Mouse (Mus musculus): ENCODE data around the gene Muc16. TPM values are rescaled to one million over a fixed set of nuclear protein-coding genes. Genes with fewer than 3 reads are reported as not detected.

The Muc16 gene
- polyA plus RNA-seq, 1 experiment, result 0.46 TPM

DNA sequence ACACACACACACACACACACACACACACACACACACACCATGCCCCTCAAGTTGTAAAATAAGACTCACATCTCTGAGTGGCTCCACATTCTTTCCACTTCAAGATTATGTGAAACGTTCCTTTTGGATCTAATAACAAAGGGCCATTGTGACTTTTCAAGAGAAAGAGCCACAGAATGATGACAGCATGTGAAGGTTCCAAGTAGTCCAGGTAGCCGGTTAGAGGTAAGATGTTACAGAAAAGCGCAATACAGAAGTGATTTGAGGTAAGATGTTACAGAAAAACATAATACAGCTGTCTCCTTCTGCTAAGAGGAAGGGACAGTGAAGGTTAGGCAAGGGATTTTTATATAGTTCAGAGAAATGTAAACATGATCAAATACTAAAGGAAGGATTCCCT is 196.2 kb downstream of the Muc16 start, which contains the start of the genes Zfp558 and Mbd3l1:
Zfp558 (minus strand) TSS at position 101 of the 400 bp plus-strand sequence.
Mbd3l1 (plus strand) TSS at position 192 of the 400 bp plus-strand sequence.
- H3K27me3 ChIP-seq (ENCODE audit: control insufficient read depth, insufficient read depth, low read length), result no peaks in the 10 kb centered on the region
- H3K4me3 ChIP-seq (ENCODE audit: extremely low read depth, insufficient read depth, insufficient read length), result no peak within 1 kb of the TSS
- 80% methylated on average over 3 of the region's 3 CpGs for WGBS
- no peak for DNase-seq (ENCODE audit: low read depth in 1 of 2, low spot score in 2 of 2)
- H3K27ac ChIP-seq (ENCODE audit: insufficient read depth, low read length), result no peak within 1 kb of the TSS
- H3K36me3 ChIP-seq (ENCODE audit: control insufficient read depth, insufficient read depth, low read length), result no peaks in the 10 kb centered on the region
- no peaks in the 10 kb centered on the region for H3K4me1 ChIP-seq (ENCODE audit: control insufficient read depth, insufficient read depth, insufficient read length)
- TF ChIP-seq POLR2A (IDR thresholded peaks at IDR 0.05; ENCODE audit: low read depth, low read length) (no peak), CTCF (IDR thresholded peaks at IDR 0.05; ENCODE audit: extremely low read depth, insufficient read depth, insufficient read length, insufficient replicate concordance) (no peak)

DNA sequence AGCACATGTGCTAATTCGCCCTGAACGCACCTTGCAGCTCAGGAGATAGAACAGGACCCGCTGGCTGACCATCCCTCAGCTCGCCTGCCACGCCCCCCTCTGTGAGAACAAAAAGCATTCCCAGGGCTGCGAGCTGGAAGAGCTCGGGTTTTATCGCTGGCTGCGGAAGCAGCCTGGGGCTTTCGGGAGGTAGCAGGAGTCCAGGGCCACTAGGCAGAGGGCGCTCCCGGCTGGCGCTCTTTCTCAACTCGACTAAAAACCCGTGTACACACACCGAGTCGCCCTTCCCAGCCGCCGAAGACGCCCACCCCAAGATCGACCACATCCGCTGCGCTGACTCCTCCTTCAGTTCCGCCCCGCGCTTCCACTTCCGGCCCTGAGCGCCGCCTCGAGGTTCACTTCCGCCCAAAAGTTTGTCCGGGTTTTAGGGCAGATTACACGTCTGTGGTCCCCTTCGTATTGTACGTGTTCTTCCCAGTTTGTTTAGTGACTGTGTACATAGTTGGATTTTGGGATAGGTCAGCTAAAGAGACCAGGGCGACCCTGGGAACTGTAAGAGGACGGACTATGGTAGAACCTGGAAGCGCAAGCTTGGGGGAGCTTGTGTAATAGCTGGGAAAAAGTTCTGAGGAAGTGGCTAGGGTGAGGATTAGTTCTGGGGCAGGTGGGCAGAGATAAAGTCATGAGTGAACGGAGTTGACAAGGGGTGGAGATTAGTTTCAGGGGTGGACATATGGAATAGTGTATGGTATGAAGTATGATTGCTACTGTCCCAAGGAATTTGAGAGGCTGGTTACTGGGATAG is 200.8 kb downstream of the Muc16 start:
- Histone ChIP-seq H3K27ac (ENCODE audit: insufficient read depth, low read length) (peak overlapping the region; percentile 58), H3K36me3 (ENCODE audit: control insufficient read depth, insufficient read depth, low read length) (no peaks in the 10 kb centered on the region), H3K4me1 (ENCODE audit: control insufficient read depth, insufficient read depth, insufficient read length) (no peaks in the 10 kb centered on the region; the same call in 1 of the 2 replicates), H3K27me3 (ENCODE audit: control insufficient read depth, insufficient read depth, low read length) (no peaks in the 10 kb centered on the region), H3K4me3 (ENCODE audit: extremely low read depth, insufficient read depth, insufficient read length) (peak overlapping the region; percentile 69)
- WGBS, result 6% methylated on average over 39 of the region's 39 CpGs
- DNase-seq (ENCODE audit: low read depth in 1 of 2, low spot score in 2 of 2), result peak; percentile 42 to 63
- no peak for TF ChIP-seq POLR2A (IDR thresholded peaks at IDR 0.05; ENCODE audit: low read depth, low read length)

DNA sequence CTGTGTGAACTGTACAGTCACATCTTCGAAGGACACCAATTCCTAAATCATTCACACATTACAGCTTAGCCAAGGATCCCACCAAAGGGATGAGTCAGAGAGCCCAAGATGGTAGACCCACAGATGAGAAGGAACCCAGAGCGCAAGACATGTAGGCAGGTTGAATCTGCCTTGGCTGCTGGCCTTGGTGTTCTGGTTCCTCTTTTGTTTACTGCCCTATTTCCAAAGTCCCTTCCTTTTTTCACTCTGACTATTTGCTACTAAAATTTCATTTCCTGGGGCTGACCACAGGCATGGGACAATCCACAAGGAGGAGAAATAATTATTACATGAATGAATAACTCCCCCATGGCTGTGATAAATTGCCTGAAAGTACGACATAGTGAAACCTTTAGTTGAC is 206.3 kb downstream of the Muc16 start:
- DNase-seq (ENCODE audit: low read depth in 1 of 2, low spot score in 2 of 2), result no peak
- no peaks in the 10 kb centered on the region for H3K27me3 ChIP-seq (ENCODE audit: control insufficient read depth, insufficient read depth, low read length)
- H3K27ac ChIP-seq (ENCODE audit: insufficient read depth, low read length), result no peak overlapping the region
- H3K4me1 ChIP-seq (ENCODE audit: control insufficient read depth, insufficient read depth, insufficient read length), result no peaks in the 10 kb centered on the region; the same call in 1 of the 2 replicates
- WGBS, result 87% methylated on average over 3 of the region's 3 CpGs
- TF ChIP-seq POLR2A (IDR thresholded peaks at IDR 0.05; ENCODE audit: low read depth, low read length) (no peak), CTCF (IDR thresholded peaks at IDR 0.05; ENCODE audit: extremely low read depth, insufficient read depth, insufficient read length, insufficient replicate concordance) (no peak)
- H3K4me3 ChIP-seq (ENCODE audit: extremely low read depth, insufficient read depth, insufficient read length), result no peak overlapping the region
- no peaks in the 10 kb centered on the region for H3K36me3 ChIP-seq (ENCODE audit: control insufficient read depth, insufficient read depth, low read length)

DNA sequence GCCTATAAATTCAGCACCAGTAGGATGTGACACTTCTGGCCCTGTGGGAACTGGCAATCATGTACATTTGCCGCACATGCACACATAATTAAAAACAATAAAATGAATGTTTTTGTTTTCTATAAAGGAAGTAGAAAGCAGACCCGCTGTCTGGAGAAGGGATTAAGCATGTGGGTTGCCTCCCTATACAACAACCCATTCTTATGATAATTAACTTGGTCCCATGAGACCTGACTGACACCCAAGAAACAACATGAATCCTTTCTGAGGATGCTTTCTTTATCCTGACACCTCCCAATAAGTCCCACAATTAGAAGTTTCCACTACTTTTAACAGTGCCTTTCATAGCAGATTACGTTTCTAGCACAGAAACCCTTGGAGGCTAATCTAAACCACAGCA is 207.0 kb downstream of the Muc16 start:
- DNase-seq (ENCODE audit: low read depth in 1 of 2, low spot score in 2 of 2), result no peak
- Histone ChIP-seq H3K4me3 (ENCODE audit: extremely low read depth, insufficient read depth, insufficient read length) (no peak overlapping the region), H3K36me3 (ENCODE audit: control insufficient read depth, insufficient read depth, low read length) (no peaks in the 10 kb centered on the region), H3K27me3 (ENCODE audit: control insufficient read depth, insufficient read depth, low read length) (no peaks in the 10 kb centered on the region), H3K27ac (ENCODE audit: insufficient read depth, low read length) (no peak overlapping the region), H3K4me1 (ENCODE audit: control insufficient read depth, insufficient read depth, insufficient read length) (no peaks in the 10 kb centered on the region)
- TF ChIP-seq CTCF (IDR thresholded peaks at IDR 0.05; ENCODE audit: extremely low read depth, insufficient read depth, insufficient read length, insufficient replicate concordance) (no peak), POLR2A (IDR thresholded peaks at IDR 0.05; ENCODE audit: low read depth, low read length) (no peak)
- WGBS, result 85% methylated on average over 3 of the region's 3 CpGs

DNA sequence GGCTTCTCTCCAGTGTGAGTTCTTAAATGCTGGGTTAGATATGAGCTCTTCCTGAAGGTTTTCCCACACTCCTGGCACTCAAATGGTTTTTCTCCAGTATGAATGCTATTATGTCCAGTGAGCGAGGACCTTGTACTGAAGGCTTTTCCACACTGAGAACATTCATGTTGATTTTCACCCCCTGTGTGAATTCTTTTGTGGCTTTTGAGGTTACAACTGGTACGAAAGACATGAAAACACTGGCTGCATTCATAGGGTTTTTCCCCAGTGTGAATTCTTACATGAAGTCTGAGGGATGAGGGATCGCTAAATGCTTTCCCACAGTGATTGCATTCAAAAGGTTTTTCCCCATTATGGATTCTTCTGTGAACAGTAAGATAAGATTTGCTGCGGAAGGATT is 217.8 kb downstream of the Muc16 start:
- H3K4me3 ChIP-seq (ENCODE audit: extremely low read depth, insufficient read depth, insufficient read length), result no peak overlapping the region
- DNase-seq (ENCODE audit: low read depth in 1 of 2, low spot score in 2 of 2), result no peak
- 91% methylated on average over 4 of the region's 4 CpGs for WGBS
- H3K4me1 ChIP-seq (ENCODE audit: control insufficient read depth, insufficient read depth, insufficient read length), result no peaks in the 10 kb centered on the region
- H3K27ac ChIP-seq (ENCODE audit: insufficient read depth, low read length), result no peak overlapping the region
- H3K27me3 ChIP-seq (ENCODE audit: control insufficient read depth, insufficient read depth, low read length), result no peaks in the 10 kb centered on the region
- no peaks in the 10 kb centered on the region; the same call in 1 of the 2 replicates for H3K36me3 ChIP-seq (ENCODE audit: control insufficient read depth, insufficient read depth, low read length)
- TF ChIP-seq POLR2A (IDR thresholded peaks at IDR 0.05; ENCODE audit: low read depth, low read length), result no peak
- TF ChIP-seq CTCF (IDR thresholded peaks at IDR 0.05; ENCODE audit: extremely low read depth, insufficient read depth, insufficient read length, insufficient replicate concordance), result no peak

Other genes with a start within 250 kb of the Muc16 start
- not detected in 2 replicates for gene Mbd3l2, start 243.9 kb downstream of the Muc16 start, polyA plus RNA-seq (2012; rRNA removed)
- 0.05 and 0.14 TPM in 2 replicates for gene Zfp558, start 196.3 kb downstream of the Muc16 start, polyA plus RNA-seq (2012; rRNA removed)
- gene Mbd3l1, start 196.2 kb downstream of the Muc16 start, polyA plus RNA-seq (2012; rRNA removed), result not detected in 2 replicates
- not detected in 2 replicates for gene Olfr24, start 89.5 kb upstream of the Muc16 start, polyA plus RNA-seq (2012; rRNA removed)
- not detected in 2 replicates for gene Olfr828, start 145.0 kb upstream of the Muc16 start, polyA plus RNA-seq (2012; rRNA removed)
- not detected in 2 replicates for gene Olfr829, start 180.4 kb upstream of the Muc16 start, polyA plus RNA-seq (2012; rRNA removed)
- not detected in 2 replicates for gene Olfr830, start 200.2 kb upstream of the Muc16 start, polyA plus RNA-seq (2012; rRNA removed)

Measured in spleen, adult 2 months (tissue).